Mouse (Mus musculus) forebrain, embryonic 12.5 days (tissue): ENCODE measurements around the gene Cdh23. TPM values are rescaled to one million over a fixed set of nuclear protein-coding genes. Genes with fewer than 3 reads are reported as not detected.
A peak's percentile ranks its signal among the peaks of the same experiment; 100 is the strongest.
"Not testable (repeated sequence)": the region's sequence is repeated elsewhere in the genome, so short reads cannot be mapped to it uniquely, and the experiment has no call there.

ENCODE experiments used
- ATAC-seq: fragments of 200-750 bp; cut with Nextera tagmentation; 2 replicates; pipeline ENCODE4 v1.8.0; 2017; ENCODE audit warnings: moderate TSS enrichment; ENCODE audit not compliant: low FRiP score
- H3K27ac ChIP-seq: fragments of 300-500 bp; sonication (generic); 2 replicates; pipeline ENCODE4 v1.5.1; 2016; ENCODE audit warnings: mild to moderate bottlenecking
- H3K27me3 ChIP-seq: fragments of 300-500 bp; sonication (generic); 2 replicates; pipeline ENCODE4 v1.6.1; 2016; ENCODE audit warnings: mild to moderate bottlenecking
- H3K36me3 ChIP-seq: fragments of 300-500 bp; sonication (generic); replicated peaks from 2 replicates; pipeline ENCODE4 v1.6.1; 2016; ENCODE audit warnings: mild to moderate bottlenecking
- H3K4me1 ChIP-seq: fragments of 300-500 bp; sonication (generic); 2 replicates; pipeline ENCODE4 v1.6.1; 2016
- H3K4me2 ChIP-seq: fragments of 300-500 bp; sonication (generic); 2 replicates; pipeline ENCODE4 v1.6.1; 2016; ENCODE audit warnings: mild to moderate bottlenecking, moderate library complexity
- H3K4me3 ChIP-seq: fragments of 300-500 bp; sonication (generic); replicated peaks from 2 replicates; pipeline ENCODE4 v1.5.1; 2016; ENCODE audit warnings: mild to moderate bottlenecking
- H3K9ac ChIP-seq: fragments of 300-500 bp; sonication (generic); 2 replicates; pipeline ENCODE4 v1.6.1; 2016; ENCODE audit warnings: mild to moderate bottlenecking
- H3K9me3 ChIP-seq: fragments of 300-500 bp; sonication (generic); 2 replicates; pipeline ENCODE4 v1.6.1; 2016
- WGBS: fragments of 180-500 bp; shearing (Covaris S2); methylation state at CpG from one replicate; pipeline ENCODE4 v1.1.7; 2016; 5-methylcytosine and 5-hydroxymethylcytosine counted together
- polyA plus RNA-seq: library from polyadenylated mRNA; unstranded; fragments of >200 nt; fragmentation: Nextera tagmentation; extraction: Ambion mirVana; gene quantifications from 2 replicates; pipeline ENCODE4 v1.2.1, GENCODE M21; 2016

Cdh23 gene
- 1.6 and 2.5 TPM in 2 replicates for polyA plus RNA-seq

DNA sequence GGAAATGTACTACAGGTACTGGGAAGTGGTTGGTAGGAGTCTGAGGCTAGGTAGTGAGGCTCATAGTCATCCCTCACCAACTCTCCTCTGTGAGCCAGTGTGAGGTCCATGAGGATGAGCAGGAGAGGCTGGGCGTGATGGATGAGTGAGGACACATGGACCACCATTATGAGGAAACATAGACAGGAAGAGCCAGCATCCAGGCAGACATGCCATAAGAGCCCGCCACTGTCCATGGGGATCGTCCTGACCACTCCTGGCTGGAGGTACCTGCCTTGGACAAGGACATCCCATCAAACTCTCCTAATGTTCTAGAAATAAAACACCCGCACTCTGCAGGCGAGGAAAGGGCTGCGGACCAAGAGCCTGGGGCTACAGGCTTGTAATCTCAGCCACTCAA lies at the start of gene Cdh23:
Gene Cdh23 (minus strand): TSS at position 101 of the 400 bp plus-strand sequence.
- Histone ChIP-seq H3K4me1 (no peaks in the 10 kb centered on the region; the same call in 1 of the 2 replicates), H3K9me3 (no peaks in the 10 kb centered on the region), H3K4me3 (no peak within 1 kb of the TSS), H3K27me3 (peaks cover 33% of the 10 kb centered on the region), H3K27ac (no peak within 1 kb of the TSS), H3K4me2 (no peak within 1 kb of the TSS), H3K36me3 (no peaks in the 10 kb centered on the region), H3K9ac (no peak within 1 kb of the TSS)
- 94% methylated on average over 6 of the region's 6 CpGs for WGBS
- no peak for ATAC-seq

DNA sequence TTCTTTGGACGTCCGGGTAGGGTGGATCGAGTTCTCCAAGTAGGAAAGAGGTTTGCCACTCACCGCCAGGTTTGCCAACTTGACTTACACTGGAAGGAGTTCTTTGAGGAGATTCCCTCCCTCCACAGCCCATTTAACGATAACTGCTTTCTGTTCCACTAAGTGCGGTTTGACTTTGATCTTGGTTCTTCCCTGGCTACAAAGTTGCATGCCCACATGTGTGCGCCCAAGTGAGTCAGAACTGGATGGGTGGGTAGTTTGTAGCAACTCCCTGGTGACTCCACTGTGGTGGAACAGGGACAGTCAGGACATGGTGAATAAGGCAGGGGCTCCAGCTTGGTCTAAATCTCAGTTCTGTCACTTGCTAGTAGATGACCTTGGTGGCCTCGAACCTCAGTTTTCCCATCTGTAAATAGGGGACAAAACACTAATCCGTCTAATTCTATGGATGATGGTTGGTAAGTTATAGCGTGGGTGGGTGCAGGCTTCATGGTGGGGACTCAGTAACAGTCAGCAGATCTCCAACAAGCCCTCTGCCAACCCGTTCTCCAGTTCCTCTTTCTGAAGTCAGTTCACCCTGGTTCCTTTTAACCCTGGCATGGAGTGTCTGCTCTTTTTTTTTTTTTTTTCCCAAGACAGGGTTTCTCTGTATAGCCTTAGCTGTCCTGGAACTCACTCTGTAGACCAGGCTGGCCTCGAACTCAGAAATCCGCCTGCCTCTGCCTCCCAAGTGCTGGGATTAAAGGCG lies 48.4 kb upstream of the Cdh23 start:
- Histone ChIP-seq H3K9ac (no peak overlapping the region), H3K4me3 (no peak overlapping the region), H3K4me1 (peaks cover 7% of the 10 kb centered on the region), H3K9me3 (no peaks in the 10 kb centered on the region), H3K27me3 (no peaks in the 10 kb centered on the region), H3K27ac (no peak overlapping the region), H3K4me2 (no peak overlapping the region), H3K36me3 (no peaks in the 10 kb centered on the region)
- WGBS, result 92% methylated on average over 14 of the region's 14 CpGs
- ATAC-seq, result no peak

DNA sequence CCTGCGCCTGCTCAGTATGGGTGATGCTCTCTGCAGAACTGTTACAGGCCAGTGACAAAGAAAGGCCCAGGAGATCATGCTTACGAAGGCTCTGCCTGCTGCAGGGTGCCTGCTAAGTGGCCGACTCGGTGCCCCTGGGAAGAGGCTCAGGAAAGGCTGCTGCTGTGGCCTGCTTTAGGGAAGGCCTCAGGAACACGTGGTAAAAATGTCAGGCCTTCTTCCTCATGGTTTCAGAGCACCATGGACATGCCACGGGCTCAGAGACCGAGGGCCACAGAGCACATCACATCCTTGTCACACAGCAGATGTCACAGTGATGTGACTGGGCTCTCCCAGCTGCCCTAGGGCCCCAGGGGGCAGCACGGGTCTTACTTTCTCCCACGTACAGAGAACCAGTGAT lies 47.4 kb upstream of the Cdh23 start:
- 61% methylated on average over 9 of the region's 9 CpGs for WGBS
- Histone ChIP-seq H3K27ac (no peak overlapping the region), H3K9ac (no peak overlapping the region), H3K4me1 (peaks cover 7% of the 10 kb centered on the region), H3K36me3 (no peaks in the 10 kb centered on the region), H3K27me3 (no peaks in the 10 kb centered on the region), H3K9me3 (no peaks in the 10 kb centered on the region), H3K4me3 (no peak overlapping the region), H3K4me2 (no peak overlapping the region)
- no peak for ATAC-seq

DNA sequence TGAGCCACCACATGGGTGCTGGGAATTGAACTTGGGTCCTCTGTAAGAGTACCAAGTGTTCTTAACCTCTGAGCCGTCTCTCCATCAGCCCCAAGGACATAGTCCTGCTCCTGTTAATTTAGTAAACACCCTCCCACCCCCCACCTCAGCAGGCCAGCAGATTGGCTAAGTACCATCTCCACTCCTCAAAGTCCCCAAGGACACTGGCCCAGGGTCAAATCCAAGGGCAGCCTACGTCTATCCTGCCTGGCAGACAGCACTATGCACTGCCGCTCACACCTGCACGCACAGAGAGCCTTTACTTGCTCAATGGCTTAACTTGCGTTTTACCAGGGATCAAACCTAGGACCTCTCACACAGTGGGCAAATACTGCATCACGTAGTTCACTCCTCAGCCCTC lies 46.7 kb upstream of the Cdh23 start:
- WGBS, result 84% methylated on average over 6 of the region's 6 CpGs
- ATAC-seq, result no peak
- Histone ChIP-seq H3K27ac (no peak overlapping the region), H3K9me3 (no peaks in the 10 kb centered on the region), H3K27me3 (no peaks in the 10 kb centered on the region), H3K4me2 (no peak overlapping the region), H3K36me3 (no peaks in the 10 kb centered on the region), H3K9ac (no peak overlapping the region), H3K4me3 (no peak overlapping the region), H3K4me1 (peaks cover 7% of the 10 kb centered on the region)

DNA sequence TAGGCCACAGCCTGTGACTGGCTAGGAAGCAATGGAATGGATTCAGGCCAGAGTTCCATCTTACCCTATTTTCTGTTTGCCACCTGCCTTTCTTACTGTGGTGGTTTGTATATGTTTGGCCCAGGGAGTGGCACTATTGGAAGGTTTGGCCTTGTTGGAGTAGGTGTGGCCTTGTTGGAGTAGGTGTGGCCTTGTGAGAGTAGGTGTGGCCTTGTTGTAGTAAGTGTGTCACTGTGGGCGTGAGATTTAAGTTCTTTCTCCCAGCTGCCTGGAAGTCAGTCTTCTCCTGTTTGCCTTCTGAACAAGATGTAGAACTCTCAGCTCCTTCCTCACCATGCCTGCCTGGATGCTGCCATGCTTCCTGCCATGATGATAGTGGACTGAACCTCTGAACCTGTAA lies 46.0 kb upstream of the Cdh23 start:
- ATAC-seq, H3K9ac ChIP-seq, H3K4me1 ChIP-seq, H3K9me3 ChIP-seq, H3K36me3 ChIP-seq, H3K27me3 ChIP-seq, H3K27ac ChIP-seq, H3K4me2 ChIP-seq, H3K4me3 ChIP-seq: not testable (repeated sequence)
- 67% methylated on average over 1 of the region's 1 CpGs for WGBS

DNA sequence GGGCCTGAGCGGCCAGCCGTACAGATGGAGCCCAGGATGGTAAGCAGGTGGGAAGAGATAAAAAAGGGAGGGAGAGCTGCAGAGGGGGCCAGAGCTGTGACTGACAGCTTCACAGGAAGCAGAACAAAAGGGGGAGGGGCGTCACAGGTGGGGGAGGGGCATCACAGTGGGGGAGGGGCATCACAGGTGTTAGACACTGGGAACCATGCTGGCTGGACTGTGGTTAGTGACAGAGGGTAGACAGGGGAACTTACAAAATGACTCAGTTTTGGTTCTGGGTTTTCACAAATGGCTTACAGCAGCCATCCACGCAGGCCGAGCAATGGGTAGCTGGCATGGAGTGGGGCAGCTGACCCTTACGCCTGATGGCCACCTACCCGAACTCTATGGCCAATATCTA lies 45.1 kb upstream of the Cdh23 start:
- no peaks in the 10 kb centered on the region for H3K9me3 ChIP-seq
- H3K9ac ChIP-seq, result no peak overlapping the region
- no peak overlapping the region for H3K4me3 ChIP-seq
- WGBS, result 81% methylated on average over 7 of the region's 7 CpGs
- 0 out of 2 replicates have a peak, but pooled peaks cover 4% of the 10 kb centered on the region for H3K36me3 ChIP-seq
- no peak for ATAC-seq
- H3K4me2 ChIP-seq, result no peak overlapping the region
- H3K4me1 ChIP-seq, result peaks cover 5% of the 10 kb centered on the region
- no peaks in the 10 kb centered on the region for H3K27me3 ChIP-seq
- H3K27ac ChIP-seq, result no peak overlapping the region

DNA sequence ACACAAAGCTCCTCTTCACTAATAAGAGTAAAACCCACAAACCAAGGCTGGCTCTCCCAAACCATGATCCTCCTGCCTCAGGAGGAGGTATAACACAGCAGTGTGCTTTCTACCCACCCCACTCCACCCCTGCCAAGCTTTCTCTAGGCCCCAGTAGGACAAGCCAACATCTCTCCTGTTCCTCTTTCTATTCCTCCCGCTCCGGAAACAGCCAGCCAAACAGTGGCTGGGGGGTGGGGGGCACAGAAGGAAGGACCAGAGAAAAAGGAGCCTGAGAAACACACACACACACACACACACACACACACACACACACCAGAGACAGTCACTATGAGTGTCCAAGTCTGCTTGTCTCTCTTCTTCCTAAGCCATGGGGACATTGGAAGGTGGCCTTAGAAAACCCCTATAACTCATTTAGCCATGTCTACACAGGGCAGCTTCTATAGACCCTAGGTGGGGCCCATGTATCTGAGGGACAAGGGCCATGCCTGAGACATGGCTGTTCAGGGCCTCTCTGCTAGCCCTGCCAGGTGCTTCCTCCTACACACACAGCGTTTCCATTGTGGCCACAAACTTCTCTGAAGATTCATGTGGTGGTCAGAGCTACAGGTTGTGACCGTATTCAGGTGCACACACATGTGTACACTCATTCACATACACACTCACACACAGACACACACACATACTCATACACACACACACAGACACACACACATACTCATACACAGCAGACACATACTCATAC lies 43.5 kb upstream of the Cdh23 start:
- no peak overlapping the region for H3K9ac ChIP-seq
- 0 out of 2 replicates have a peak, but pooled peaks cover 3% of the 10 kb centered on the region for H3K4me1 ChIP-seq
- H3K4me3 ChIP-seq, result no peak overlapping the region
- H3K36me3 ChIP-seq, result 0 out of 2 replicates have a peak, but pooled peaks cover 4% of the 10 kb centered on the region
- H3K27me3 ChIP-seq, result no peaks in the 10 kb centered on the region
- WGBS, result 92% methylated on average over 4 of the region's 4 CpGs
- H3K27ac ChIP-seq, result no peak overlapping the region
- no peak for ATAC-seq
- no peak overlapping the region for H3K4me2 ChIP-seq
- H3K9me3 ChIP-seq, result no peaks in the 10 kb centered on the region

DNA sequence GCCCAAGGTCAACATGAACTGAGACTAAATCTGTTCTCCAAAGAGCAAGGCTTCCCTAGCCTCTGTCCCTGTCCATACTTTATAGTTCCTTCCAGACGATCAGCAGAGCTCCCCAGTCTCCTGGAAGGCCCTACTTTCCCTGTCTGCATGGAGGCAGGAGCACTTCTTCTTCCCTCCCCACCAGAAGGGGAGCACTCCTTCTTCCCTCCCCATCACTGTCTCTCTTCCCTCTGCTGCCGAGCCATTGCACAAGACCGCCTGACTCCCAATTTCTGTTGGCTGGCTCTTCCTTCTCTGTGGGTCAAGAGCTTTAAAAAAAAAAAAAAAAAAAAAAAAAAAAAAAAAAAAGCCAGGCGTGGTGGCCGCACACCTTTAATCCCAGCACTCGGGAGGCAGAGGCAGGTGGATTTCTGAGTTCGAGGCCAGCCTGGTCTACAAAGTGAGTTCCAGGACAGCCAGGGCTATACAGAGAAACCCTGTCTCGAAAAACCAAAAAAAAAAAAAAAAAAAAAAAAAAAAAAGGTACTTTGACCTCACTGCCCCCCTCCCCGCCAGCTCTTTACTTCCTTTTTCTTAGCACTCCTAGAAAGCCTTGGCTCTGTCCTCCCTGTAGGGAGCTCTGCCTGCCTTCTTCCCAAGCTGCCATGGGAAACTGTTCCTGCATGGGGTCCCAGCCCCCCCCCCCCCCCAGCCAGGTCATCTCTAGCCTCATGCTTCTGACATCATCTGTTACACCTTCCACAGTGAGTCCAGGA lies 41.8 kb upstream of the Cdh23 start:
- WGBS, result 81% methylated on average over 4 of the region's 9 CpGs
- no peak for ATAC-seq
- Histone ChIP-seq H3K27ac (no peak overlapping the region), H3K4me2 (no peak overlapping the region), H3K36me3 (0 out of 2 replicates have a peak, but pooled peaks cover 4% of the 10 kb centered on the region), H3K9me3 (no peaks in the 10 kb centered on the region), H3K4me1 (no peaks in the 10 kb centered on the region), H3K27me3 (peaks cover 17% of the 10 kb centered on the region), H3K9ac (no peak overlapping the region), H3K4me3 (no peak overlapping the region)

DNA sequence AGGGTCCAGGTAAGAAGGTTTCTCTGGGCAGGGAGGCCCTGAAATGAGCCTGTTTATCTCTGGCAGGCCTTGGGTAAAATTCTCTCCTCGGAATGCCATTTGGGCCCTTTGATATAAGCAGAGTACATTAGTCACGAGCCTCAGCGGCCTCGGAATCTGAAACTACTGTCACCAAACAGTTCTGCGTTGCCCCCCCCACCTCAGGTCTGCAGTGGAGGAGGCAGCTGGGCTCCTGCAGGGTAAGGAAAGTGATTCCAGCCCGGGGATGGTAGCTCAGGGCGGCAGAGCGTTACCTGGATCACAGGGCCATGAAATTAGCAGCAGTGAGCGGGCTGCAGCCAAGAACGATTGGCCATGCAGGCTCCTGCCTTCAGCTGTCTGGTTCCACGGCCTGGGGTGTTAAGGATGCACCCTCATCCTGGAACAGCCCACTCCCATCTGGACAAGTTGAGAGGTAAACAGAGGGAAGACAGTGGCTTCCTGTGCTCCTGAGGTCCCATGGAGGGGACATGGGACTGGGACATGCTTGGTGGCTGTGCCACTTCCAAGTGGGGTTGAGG lies 41.0 kb upstream of the Cdh23 start:
- Histone ChIP-seq H3K36me3 (0 out of 2 replicates have a peak, but pooled peaks cover 4% of the 10 kb centered on the region), H3K9ac (no peak overlapping the region), H3K27me3 (peaks cover 21% of the 10 kb centered on the region), H3K4me2 (no peak overlapping the region), H3K9me3 (no peaks in the 10 kb centered on the region), H3K27ac (no peak overlapping the region), H3K4me1 (peaks cover 5% of the 10 kb centered on the region), H3K4me3 (no peak overlapping the region)
- no peak for ATAC-seq
- WGBS, result 75% methylated on average over 11 of the region's 11 CpGs

DNA sequence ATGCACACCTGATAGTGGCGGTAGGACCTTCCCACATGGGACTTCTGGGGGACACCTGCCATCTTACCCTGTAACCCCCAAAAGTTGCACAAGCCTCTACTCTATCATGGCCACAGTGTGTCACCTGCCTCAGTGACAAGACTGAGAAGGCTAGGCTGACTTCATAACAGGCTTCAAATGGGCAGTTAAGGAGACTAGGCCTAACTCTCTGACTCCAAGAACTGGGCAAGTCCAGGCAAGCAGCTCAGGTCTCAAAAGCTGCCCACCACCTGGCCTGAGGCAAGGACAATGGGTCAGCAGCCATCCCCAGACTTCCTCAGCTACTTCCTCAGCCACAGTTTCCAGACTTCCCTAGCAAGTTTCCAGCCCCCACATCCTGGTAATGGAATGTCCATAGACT lies 39.4 kb upstream of the Cdh23 start:
- Histone ChIP-seq H3K9me3 (no peaks in the 10 kb centered on the region), H3K9ac (no peak overlapping the region), H3K4me3 (no peak overlapping the region), H3K4me1 (peaks cover 17% of the 10 kb centered on the region), H3K27ac (no peak overlapping the region), H3K36me3 (0 out of 2 replicates have a peak, but pooled peaks cover 4% of the 10 kb centered on the region), H3K27me3 (peaks cover 26% of the 10 kb centered on the region), H3K4me2 (no peak overlapping the region)
- WGBS, result 100% methylated on average over 1 of the region's 1 CpGs
- no peak for ATAC-seq

DNA sequence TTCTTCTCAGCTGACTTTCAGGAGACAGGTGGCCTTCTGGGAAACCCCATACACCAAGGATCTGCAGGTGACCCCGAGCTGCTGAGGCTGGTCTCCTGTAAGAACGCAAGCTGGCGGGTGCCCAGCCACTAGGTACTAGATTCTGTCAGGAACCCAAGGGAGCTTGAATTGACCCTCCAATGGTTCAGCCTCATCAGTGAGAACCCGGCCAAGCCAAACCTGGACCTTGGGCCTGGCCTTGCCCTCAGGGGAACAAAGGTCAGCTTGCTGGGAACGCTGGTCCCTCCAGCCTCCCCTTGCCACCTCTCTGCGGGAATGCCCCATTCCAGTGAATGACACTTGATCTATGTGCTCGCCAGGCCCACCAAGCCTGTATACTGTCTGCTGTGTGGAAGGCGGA lies 37.2 kb upstream of the Cdh23 start:
- ATAC-seq, result no peak
- Histone ChIP-seq H3K36me3 (0 out of 2 replicates have a peak, but pooled peaks cover 4% of the 10 kb centered on the region), H3K9ac (no peak overlapping the region), H3K9me3 (no peaks in the 10 kb centered on the region), H3K27me3 (peaks cover 42% of the 10 kb centered on the region), H3K4me2 (no peak overlapping the region), H3K4me3 (no peak overlapping the region), H3K27ac (no peak overlapping the region), H3K4me1 (peaks cover 17% of the 10 kb centered on the region)
- 87% methylated on average over 8 of the region's 8 CpGs for WGBS

DNA sequence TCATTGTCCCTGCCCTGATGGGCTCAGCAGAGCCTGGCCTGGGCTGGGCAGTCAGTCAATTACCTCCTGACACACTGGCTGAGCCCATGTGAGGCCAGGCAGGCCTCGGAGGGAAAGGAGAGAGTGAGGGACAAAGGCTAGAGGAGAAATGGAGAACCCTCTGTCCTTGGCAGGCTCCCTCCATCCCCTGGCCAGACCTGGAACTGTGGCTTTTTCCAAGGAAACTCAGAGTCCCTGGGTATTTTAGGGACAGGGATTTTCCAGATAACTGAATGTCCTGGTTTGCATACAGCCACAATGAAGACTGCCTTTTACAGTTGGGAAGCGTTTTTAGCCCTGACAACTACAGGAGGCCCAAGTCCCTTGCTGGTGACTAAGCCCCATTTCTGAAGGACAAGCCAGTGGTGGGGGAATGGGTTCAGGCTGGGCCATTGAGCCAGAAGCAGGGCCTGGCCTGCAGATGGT lies 36.1 kb upstream of the Cdh23 start:
- no peak overlapping the region for H3K9ac ChIP-seq
- no peak overlapping the region for H3K4me3 ChIP-seq
- peaks cover 42% of the 10 kb centered on the region for H3K27me3 ChIP-seq
- H3K4me1 ChIP-seq, result peaks cover 21% of the 10 kb centered on the region
- no peak for ATAC-seq
- H3K36me3 ChIP-seq, result 0 out of 2 replicates have a peak, but pooled peaks cover 4% of the 10 kb centered on the region
- H3K9me3 ChIP-seq, result no peaks in the 10 kb centered on the region
- peak overlapping the region; percentile 53 for H3K27ac ChIP-seq
- 23% methylated on average over 2 of the region's 2 CpGs for WGBS
- H3K4me2 ChIP-seq, result no peak overlapping the region
